Mouse (Mus musculus) left cerebral cortex, postnatal 25 days (tissue): Measurements from ENCODE around the gene Mpzl1. TPM values are rescaled to one million over a fixed set of nuclear protein-coding genes. Genes with fewer than 3 reads are reported as not detected.
A peak's percentile ranks its signal among the peaks of the same experiment; 100 is the strongest.
"Not testable (repeated sequence)": the region's sequence is repeated elsewhere in the genome, so short reads cannot be mapped to it uniquely, and the experiment has no call there.

Experiments used
- DNase-seq, 2 experiments: peaks; one replicate each; pipeline ENCODE4 v3.0.0; 2022; ENCODE audit warnings: low spot score in 2 of 2, mixed read lengths in 1 of 2
- intact Hi-C: fragments of 180-260 bp; cut with DNase I; formaldehyde crosslinking; loops from one replicate; pipeline ENCODE4 v1.15.1; 2025
- total RNA-seq, 2 experiments: library from RNA; stranded (reverse); gene quantifications; 2 replicates each; pipeline ENCODE4 v1.2.3; 2021

The Mpzl1 gene
- 10 to 100 TPM; 34.2 to 36.6 TPM for total RNA-seq

- peak; percentile 96 to 99 for DNase-seq
- intact Hi-C loops, result loop anchor here (2.0 kb wide), 1 partner anchor 174 kb away; the partner anchor contains the start of genes Dcaf6 and Mpc2
These were observed at the start of gene Mpzl1 for GRCm38 (mm10) chr1:165634151-165634884. Mpzl1 (minus strand) TSS chr1:165634538.

- DNase-seq, result no peak
- intact Hi-C loops, result no loop called here
These were observed 47.9 kb upstream of the Mpzl1 start for GRCm38 (mm10) chr1:165682056-165682853.

- DNase-seq, result no peak
- intact Hi-C loops, result no loop called here
These were observed 46.9 kb upstream of the Mpzl1 start for GRCm38 (mm10) chr1:165681045-165681794.

GRCm38 (mm10) chr1:165680086-165680485 lies 45.7 kb upstream of the Mpzl1 start:
- DNase-seq, intact Hi-C loops: not testable (repeated sequence)

DNA sequence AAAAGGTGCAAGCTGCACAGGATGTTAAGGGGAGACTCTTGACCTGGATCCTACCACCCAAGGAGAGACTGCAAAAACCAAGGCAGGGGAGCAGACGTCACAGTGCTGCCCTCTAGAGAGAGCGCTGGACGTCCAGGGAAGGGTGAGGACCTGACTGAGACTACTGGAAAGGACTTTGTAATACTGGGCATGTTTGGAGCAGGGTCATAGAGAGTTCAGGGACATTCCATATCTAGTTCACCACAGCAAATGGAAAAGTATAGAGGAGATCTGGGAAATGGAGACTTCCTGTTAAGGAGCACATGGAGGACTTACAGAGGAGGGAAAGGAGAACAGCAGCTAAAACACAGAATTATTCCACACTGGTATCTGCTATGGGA lies 45.3 kb upstream of the Mpzl1 start:
- intact Hi-C loops, result loop anchor here (5.0 kb wide), 1 partner anchor 273 kb away; no protein-coding TSS in a partner anchor

DNA sequence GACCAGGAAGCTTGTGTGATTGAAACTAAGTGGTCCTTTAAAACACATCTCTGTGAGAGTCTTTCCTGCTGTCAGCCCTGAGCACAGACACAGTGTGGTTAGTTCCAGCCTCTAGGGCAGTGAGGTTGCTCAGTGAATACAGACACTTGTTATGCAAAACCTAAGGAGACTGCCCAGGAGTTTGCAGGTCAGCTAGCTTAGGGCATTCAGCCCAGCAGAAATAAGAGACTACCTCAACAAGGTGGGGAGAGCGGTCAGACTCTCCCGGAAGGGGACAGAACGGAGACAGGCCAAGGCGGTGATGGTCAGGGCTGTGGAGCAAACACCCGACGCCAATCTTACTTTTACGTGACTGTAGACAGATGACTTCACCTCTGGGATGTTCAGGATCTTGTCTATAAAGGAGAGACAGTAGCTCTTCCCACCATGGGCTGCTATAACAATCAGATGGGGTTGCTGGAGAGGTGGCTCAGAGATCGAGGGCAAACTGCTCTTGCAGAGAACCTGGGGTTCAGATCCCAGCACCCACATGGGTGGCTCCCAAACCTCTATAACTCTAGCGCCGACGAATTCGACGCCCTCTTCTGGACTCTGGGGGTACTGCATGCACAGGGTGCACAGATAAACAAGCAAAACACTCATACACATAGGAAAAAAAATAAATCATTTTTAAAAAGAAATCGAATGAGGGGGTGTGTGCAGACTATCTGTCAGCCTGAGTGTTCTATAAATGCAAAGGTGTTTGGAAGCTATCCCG lies 44.7 kb upstream of the Mpzl1 start:
- intact Hi-C loops, result loop anchor here (5.0 kb wide), 1 partner anchor 273 kb away; no protein-coding TSS in a partner anchor
- no peak for DNase-seq

More for the DNA sequence above, 45.3 kb upstream of the Mpzl1 start:
- no peak for DNase-seq

GRCm38 (mm10) chr1:165677558-165677957 lies 43.2 kb upstream of the Mpzl1 start:
- intact Hi-C loops, result loop anchor here (5.0 kb wide), 1 partner anchor 275 kb away; no protein-coding TSS in a partner anchor
- no peak for DNase-seq

GRCm38 (mm10) chr1:165676993-165677392 lies 42.7 kb upstream of the Mpzl1 start:
- DNase-seq, result no peak
- intact Hi-C loops, result loop anchor here (5.0 kb wide), 1 partner anchor 275 kb away; no protein-coding TSS in a partner anchor

- DNase-seq, result no peak
- intact Hi-C loops, result loop anchor here (5.0 kb wide), 1 partner anchor 277 kb away; no protein-coding TSS in a partner anchor
These were observed 40.8 kb upstream of the Mpzl1 start for GRCm38 (mm10) chr1:165675167-165675566.

DNA sequence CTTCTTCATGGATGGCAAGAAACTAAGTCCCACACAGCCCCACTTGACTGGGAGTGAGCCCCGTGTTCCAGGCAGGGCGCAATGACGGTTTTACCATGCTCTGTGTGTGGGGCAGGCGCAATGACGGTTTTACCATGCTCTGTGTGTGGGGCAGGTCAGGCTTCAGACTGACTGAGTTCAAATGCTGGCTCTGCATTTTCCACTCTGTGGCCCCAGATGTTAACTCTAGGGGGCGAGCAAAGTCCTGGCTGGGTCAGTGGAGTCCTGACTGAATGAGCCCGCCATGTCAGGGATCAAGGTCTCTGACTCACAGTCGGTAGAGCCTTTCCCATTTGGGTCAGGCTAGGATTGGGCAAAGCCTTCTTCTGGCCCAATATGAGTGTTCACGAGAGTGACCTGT lies 38.0 kb upstream of the Mpzl1 start:
- no peak for DNase-seq
- intact Hi-C loops, result no loop called here

GRCm38 (mm10) chr1:165670056-165670455 lies 35.7 kb upstream of the Mpzl1 start:
- intact Hi-C loops, result no loop called here
- DNase-seq, result no peak

DNA sequence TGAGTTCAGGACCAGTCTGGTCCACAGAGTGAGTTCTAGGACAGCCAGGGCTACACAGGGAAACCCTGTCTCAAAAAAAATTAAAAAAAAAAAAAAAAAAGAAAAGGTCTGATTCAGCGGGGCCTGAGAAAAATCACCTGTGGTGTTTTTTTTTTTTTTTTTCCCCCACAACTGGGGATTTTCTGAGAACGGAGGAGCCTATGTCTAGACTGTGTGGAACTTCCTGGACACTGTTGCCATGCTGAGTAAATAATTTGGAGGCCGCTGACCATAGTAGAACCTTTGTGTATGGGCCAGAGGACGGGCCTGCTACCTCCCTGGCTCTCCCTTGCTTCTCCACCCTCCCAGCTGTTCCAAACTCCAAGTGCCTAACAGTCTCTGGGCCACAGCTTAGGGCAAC lies 34.6 kb upstream of the Mpzl1 start:
- no peak for DNase-seq
- intact Hi-C loops, result loop anchor here (10.0 kb wide), 1 partner anchor 486 kb away; no protein-coding TSS in a partner anchor

GRCm38 (mm10) chr1:165667380-165667779 lies 33.0 kb upstream of the Mpzl1 start:
- peak in 1 of 2 experiments; percentile 28 for DNase-seq
- intact Hi-C loops, result loop anchor here (10.0 kb wide), 1 partner anchor 487 kb away; no protein-coding TSS in a partner anchor

DNA sequence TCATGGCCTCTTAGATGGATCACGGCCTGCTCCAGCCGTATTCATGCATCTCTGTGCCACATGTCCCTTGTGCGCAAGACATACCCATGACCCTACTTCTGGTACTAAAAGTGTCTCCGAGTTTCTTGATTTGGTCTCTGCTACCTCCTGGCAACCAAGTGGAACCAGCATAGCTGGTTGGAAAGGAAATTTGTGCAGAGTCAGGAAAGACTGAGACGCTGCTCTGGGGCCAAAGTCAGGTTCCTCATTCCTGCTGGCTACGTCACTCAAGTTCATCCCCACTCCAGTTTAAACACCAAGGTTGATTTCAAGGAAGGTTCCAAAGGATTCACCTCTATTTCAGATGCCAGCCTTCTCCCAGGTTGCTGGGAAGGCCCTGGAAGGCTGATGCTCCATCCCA lies 32.6 kb upstream of the Mpzl1 start:
- no peak for DNase-seq
- intact Hi-C loops, result loop anchor here (10.0 kb wide), 1 partner anchor 488 kb away; no protein-coding TSS in a partner anchor

DNA sequence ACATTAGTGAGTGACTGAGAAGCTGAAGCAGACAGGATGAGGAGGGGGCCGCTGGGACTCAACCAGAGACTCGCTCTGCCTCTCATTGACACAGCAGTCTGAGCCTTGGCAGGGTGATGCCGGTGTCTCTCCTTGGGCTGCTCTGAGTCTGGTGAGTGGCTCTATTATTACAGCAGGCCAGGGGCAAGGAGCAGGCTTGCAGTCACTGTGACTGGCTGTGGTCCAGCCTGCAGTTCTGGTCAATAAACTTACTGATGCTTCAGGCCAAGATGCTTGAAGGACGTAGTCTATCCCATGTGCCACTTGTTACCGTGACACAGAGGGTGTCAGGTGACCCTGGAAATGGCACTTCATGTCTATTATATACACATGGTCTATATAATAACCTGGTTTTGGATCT lies 31.4 kb upstream of the Mpzl1 start:
- DNase-seq, result no peak
- intact Hi-C loops, result loop anchor here (10.0 kb wide), 1 partner anchor 489 kb away; no protein-coding TSS in a partner anchor

GRCm38 (mm10) chr1:165663277-165663676 lies 28.9 kb upstream of the Mpzl1 start:
- no peak for DNase-seq
- intact Hi-C loops, result loop anchor here (10.0 kb wide), 1 partner anchor 492 kb away; no protein-coding TSS in a partner anchor

DNA sequence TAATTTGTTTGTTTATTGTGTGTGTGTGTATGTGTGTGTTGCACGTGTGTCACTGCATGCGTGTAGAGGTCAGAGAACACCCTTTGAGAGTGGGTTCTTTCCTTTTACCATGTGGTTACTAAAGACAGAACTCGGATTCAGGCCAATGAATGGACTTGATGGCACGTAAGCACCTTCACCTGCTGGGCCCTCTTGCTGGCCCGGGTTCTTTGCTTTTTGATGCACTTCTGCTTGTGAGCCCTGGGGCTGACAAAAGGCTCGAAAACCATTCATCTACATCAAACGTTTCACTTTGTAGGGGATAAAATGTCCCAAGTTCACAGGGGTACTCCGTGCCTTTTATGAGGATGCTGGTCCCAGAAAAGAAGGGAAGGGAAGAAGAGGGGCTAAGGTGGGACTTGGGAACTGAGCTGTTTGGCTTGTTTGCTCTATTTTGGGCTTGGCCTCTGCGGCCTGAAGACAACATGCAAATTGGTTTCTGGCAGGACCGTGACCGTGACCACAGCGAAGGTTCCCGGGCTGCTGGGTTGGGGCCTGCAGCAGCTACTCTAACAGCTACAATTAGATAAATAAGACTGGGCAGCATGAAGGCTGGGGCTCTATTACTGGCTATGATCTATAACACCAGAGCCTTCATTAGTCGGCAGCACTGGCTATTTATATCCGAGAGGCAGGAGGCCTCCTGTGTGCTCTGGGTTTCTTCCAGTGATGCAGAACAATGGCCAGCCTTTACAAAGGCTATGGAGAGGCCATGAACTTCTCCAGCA lies 28.3 kb upstream of the Mpzl1 start:
- intact Hi-C loops, result loop anchor here (10.0 kb wide), 1 partner anchor 492 kb away; no protein-coding TSS in a partner anchor
- no peak for DNase-seq

GRCm38 (mm10) chr1:165661725-165662124 lies 27.4 kb upstream of the Mpzl1 start:
- no peak for DNase-seq
- intact Hi-C loops, result loop anchor here (10.0 kb wide), 1 partner anchor 493 kb away; no protein-coding TSS in a partner anchor
